Mouse (Mus musculus) myocyte (in vitro differentiated cells): ENCODE results near the gene Zfp398. TPM values are rescaled to one million over a fixed set of nuclear protein-coding genes. Genes with fewer than 3 reads are reported as not detected.

ENCODE experiments used
- H3K27me3 ChIP-seq: one replicate; pipeline ENCODE4 v1.6.1; 2011; ENCODE audit not compliant: control insufficient read depth, insufficient read depth, insufficient read length
- H3K36me3 ChIP-seq: one replicate; pipeline ENCODE4 v1.6.1; 2011; ENCODE audit not compliant: control insufficient read depth, insufficient read depth
- H3K4me2 ChIP-seq: one replicate; pipeline ENCODE4 v1.6.1; 2011; ENCODE audit warnings: low read depth, control low read depth
- H3K4me3 ChIP-seq: one replicate; pipeline ENCODE4 v1.5.1; 2011; ENCODE audit warnings: mild to moderate bottlenecking, control low read depth, moderate library complexity
- H3K79me2 ChIP-seq: one replicate; pipeline ENCODE4 v1.6.1; 2011; ENCODE audit not compliant: control insufficient read depth, insufficient read depth
- H3ac ChIP-seq: one replicate; pipeline ENCODE4 v1.6.1; 2011; ENCODE audit not compliant: control insufficient read depth, insufficient read length
- CEBPB ChIP-seq: IDR thresholded peaks from 2 replicates; pipeline ENCODE4 v1.6.1; 2011; ENCODE audit warnings: mild to moderate bottlenecking, moderate library complexity; ENCODE audit not compliant: poor library complexity, insufficient read depth, severe bottlenecking
- E2F4 ChIP-seq: IDR thresholded peaks from one replicate; pipeline ENCODE4 v1.6.1; 2011; ENCODE audit warnings: mild to moderate bottlenecking, control low read depth, moderate library complexity; ENCODE audit not compliant: insufficient read depth
- MAX ChIP-seq: IDR thresholded peaks from one replicate; pipeline ENCODE4 v1.6.1; 2011; ENCODE audit warnings: low read depth, mild to moderate bottlenecking, control low read depth
- MYOD1 ChIP-seq, 3 experiments: IDR thresholded peaks; one replicate each; pipeline ENCODE4 v1.6.1; 2011; ENCODE audit warnings: control low read depth in 2 of 3, low read depth in 2 of 3, mild to moderate bottlenecking in 2 of 3, moderate library complexity in 1 of 3; ENCODE audit not compliant: insufficient read length in 2 of 3, control insufficient read depth in 1 of 3
- MYOG ChIP-seq, 3 experiments: IDR thresholded peaks; one replicate each; pipeline ENCODE4 v1.6.1; 2011; ENCODE audit warnings: control low read depth in 2 of 3, low read depth in 2 of 3, mild to moderate bottlenecking in 2 of 3; ENCODE audit not compliant: insufficient read length in 2 of 3, control insufficient read depth in 1 of 3, insufficient read depth in 1 of 3
- POLR2A ChIP-seq: IDR thresholded peaks from one replicate; pipeline ENCODE4 v1.6.1; 2011; ENCODE audit warnings: low read depth, mild to moderate bottlenecking, control low read depth, moderate library complexity; ENCODE audit not compliant: insufficient read length
- POLR2AphosphoS2 ChIP-seq: IDR thresholded peaks from one replicate; pipeline ENCODE4 v1.6.1; 2011; ENCODE audit warnings: low read depth, control low read depth; ENCODE audit not compliant: insufficient read length
- REST ChIP-seq: IDR thresholded peaks from one replicate; pipeline ENCODE4 v1.6.1; 2011; ENCODE audit warnings: mild to moderate bottlenecking, control low read depth, moderate library complexity; ENCODE audit not compliant: insufficient read depth, insufficient read length
- SRF ChIP-seq: IDR thresholded peaks from one replicate; pipeline ENCODE4 v1.6.1; 2011; ENCODE audit warnings: low read depth; ENCODE audit not compliant: control insufficient read depth, insufficient read length
- TCF12 ChIP-seq: IDR thresholded peaks from one replicate; pipeline ENCODE4 v1.6.1; 2011; ENCODE audit warnings: mild to moderate bottlenecking, control low read depth; ENCODE audit not compliant: poor library complexity, insufficient read depth, severe bottlenecking
- TCF3 ChIP-seq: IDR thresholded peaks from one replicate; pipeline ENCODE4 v1.6.1; 2011; ENCODE audit warnings: low read depth, control low read depth; ENCODE audit not compliant: insufficient read length
- USF1 ChIP-seq: IDR thresholded peaks from one replicate; pipeline ENCODE4 v1.6.1; 2011; ENCODE audit warnings: low read depth, mild to moderate bottlenecking, control low read depth, moderate library complexity
- polyA plus RNA-seq: library from polyadenylated mRNA; unstranded; fragments of >200 nt; fragmentation: generic; extraction: Trizol; gene quantifications from one replicate; pipeline ENCODE4 v1.2.1, GENCODE M21; 2012; ENCODE audit warnings: missing spikeins

Gene Zfp398
- polyA plus RNA-seq, 1 experiment = 2.2 TPM

DNA sequence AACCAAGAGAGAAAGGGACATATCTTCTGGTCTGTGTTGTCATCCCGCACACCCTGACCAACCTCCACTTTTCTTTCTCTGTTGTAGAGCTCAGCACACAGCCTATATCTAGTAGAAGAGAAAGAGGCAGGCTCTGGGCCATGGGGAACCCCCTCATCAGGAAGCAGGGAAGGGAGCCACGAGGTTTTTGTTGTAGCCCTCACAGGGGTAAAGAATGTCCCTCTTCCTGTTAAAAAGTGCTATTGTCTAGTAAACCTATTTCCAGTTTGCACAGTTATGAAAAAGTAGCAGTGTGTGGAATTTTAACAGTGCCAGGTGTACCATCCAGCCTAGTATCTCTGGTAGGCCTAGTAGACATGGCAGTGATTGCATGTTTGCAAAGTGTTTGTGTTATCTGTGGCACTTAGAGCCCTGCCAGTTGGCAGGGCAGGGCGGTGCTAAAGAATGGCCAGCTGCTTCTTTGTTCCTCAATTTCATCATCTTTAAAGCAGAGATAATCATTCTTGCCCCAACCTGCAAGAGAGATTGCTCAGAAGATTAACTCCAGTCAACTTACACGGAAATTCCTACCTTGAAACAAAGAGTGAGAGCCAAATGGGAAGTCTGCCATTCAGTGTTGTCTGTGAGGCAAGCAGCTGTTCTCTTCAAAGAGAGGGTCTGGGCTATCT is 43.7 kb downstream of the Zfp398 start:
- Histone ChIP-seq H3K36me3 (peaks cover 29% of the 10 kb centered on the region), H3K4me3 (peak overlapping the region; percentile 73), H3ac (no peak overlapping the region), H3K27me3 (no peaks in the 10 kb centered on the region), H3K4me2 (peak overlapping the region; percentile 75), H3K79me2 (peaks cover 44% of the 10 kb centered on the region)
- TF ChIP-seq CEBPB (peak; percentile 40; the same call in 1 of the 2 replicates), MYOD1 (IDR thresholded peaks at IDR 0.05; ENCODE audit: control insufficient read depth in 1 of 3, insufficient read length in 2 of 3, low read depth in 2 of 3) (no peak), MYOG (IDR thresholded peaks at IDR 0.05; ENCODE audit: control insufficient read depth in 1 of 3, insufficient read depth in 1 of 3, insufficient read length in 2 of 3, low read depth in 2 of 3) (peak in 1 of 3 experiments; percentile 62), TCF12 (peak; percentile 14)

DNA sequence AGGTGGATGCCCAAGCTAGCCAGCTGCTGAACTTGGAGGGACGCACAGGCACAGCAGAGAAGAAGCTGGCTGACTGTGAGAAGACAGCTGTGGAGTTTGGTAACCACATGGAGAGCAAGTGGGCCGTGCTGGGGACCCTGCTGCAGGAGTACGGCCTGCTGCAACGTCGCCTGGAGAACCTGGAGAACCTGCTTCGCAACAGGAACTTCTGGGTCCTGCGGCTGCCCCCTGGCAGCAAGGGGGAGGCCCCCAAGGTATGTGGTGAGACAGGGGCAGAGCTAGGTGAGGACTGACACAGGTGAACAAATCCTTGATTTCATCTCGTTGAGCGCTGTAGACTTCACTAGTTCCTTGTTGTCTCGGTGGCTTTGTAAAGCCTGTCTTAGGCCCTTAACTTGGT is 44.7 kb downstream of the Zfp398 start:
- H3K4me2 ChIP-seq = peak overlapping the region; percentile 75

DNA sequence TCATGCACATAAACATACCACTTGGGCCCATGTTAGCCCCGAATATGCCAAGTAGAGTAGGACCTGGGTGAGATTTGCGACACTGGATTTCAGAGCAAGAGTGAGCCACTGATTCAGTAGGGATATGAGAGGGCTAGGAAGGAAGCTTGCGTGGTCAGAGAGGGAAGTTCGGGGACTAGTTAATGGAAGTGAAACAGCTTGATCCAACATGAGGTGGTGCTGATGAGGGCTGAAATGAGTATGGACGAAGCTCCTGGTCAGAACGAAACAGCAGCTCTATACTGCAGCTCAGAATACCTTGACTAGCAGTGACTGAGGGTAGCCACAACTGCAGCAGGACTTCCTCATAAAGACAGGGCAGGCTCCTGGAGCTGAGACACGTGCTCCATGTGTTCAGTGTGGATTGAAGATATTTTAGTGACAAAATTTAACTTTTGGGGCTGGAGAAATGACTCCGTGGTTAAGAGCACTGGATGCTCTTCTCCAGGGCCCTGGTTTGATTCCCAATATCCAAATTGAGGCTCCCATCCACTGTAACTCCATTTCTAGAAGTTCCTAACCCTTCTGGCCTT is 53.4 kb downstream of the Zfp398 start:
- Histone ChIP-seq H3K36me3 (peaks cover 55% of the 10 kb centered on the region), H3ac (no peak overlapping the region), H3K4me3 (no peak overlapping the region), H3K4me2 (no peak overlapping the region), H3K27me3 (no peaks in the 10 kb centered on the region), H3K79me2 (peaks cover 28% of the 10 kb centered on the region)
- no peak for TF ChIP-seq USF1

More for the DNA sequence above, 44.7 kb downstream of the Zfp398 start:
- H3K79me2 ChIP-seq = peaks cover 53% of the 10 kb centered on the region
- no peaks in the 10 kb centered on the region for H3K27me3 ChIP-seq
- H3ac ChIP-seq = no peak overlapping the region
- peaks cover 38% of the 10 kb centered on the region for H3K36me3 ChIP-seq
- H3K4me3 ChIP-seq = peak overlapping the region; percentile 73
- TF ChIP-seq MYOG (IDR thresholded peaks at IDR 0.05; ENCODE audit: control insufficient read depth in 1 of 3, insufficient read depth in 1 of 3, insufficient read length in 2 of 3, low read depth in 2 of 3) = peak in 1 of 3 experiments; percentile 44
- TF ChIP-seq USF1 = no peak

DNA sequence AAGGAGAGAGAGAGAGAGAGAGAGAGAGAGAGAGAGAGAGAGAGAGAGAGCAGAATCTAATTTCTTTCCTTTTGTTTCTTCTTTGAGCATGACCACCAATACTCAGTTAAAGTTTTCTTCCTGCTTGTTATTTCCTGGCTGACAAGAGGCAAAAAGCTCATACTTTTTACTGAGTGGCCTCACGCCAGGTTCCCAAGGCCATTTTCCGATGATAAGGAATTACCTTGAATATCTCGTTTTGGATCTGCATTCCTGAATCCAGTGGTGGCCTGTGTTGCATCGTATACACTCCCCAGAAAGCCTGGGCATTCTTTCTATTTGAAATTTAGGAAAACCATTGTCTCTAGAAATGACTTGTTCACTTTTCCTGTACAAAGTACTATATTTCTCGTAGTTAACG is 64.0 kb downstream of the Zfp398 start:
- peaks cover 61% of the 10 kb centered on the region for H3K36me3 ChIP-seq
- H3K4me2 ChIP-seq = no peak overlapping the region
- H3K79me2 ChIP-seq = no peaks in the 10 kb centered on the region
- H3K4me3 ChIP-seq = no peak overlapping the region
- H3K27me3 ChIP-seq = no peaks in the 10 kb centered on the region
- no peak overlapping the region for H3ac ChIP-seq
- TF ChIP-seq USF1 (no peak), E2F4 (no peak), CEBPB (no peak), REST (no peak), SRF (no peak), TCF3 (no peak), POLR2A (no peak), POLR2AphosphoS2 (no peak), MYOD1 (IDR thresholded peaks at IDR 0.05; ENCODE audit: control insufficient read depth in 1 of 3, insufficient read length in 2 of 3, low read depth in 2 of 3) (no peak), TCF12 (no peak), MYOG (IDR thresholded peaks at IDR 0.05; ENCODE audit: control insufficient read depth in 1 of 3, insufficient read depth in 1 of 3, insufficient read length in 2 of 3, low read depth in 2 of 3) (no peak), MAX (no peak)

DNA sequence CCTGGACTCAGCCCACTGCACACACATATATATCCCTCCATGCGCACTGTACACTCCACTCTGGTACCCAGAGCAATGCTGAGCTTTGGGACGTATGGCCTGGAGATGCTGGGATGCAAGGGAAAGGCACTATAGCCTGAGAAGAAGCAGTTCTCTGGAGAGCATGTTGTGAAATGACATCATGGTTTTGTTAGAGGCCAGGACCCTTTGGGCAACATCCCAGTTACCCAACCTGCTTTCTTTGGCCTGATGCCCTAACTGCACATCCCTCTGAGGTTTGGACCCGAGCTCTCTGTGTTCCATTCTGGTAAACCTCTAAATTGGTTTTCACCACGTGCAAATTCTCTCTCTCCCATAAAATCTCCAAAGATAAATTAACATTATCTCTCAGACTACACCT is 68.1 kb downstream of the Zfp398 start:
- H3K4me3 ChIP-seq = no peak overlapping the region
- H3K79me2 ChIP-seq = no peaks in the 10 kb centered on the region
- peaks cover 61% of the 10 kb centered on the region for H3K36me3 ChIP-seq
- no peaks in the 10 kb centered on the region for H3K27me3 ChIP-seq
- H3K4me2 ChIP-seq = no peak overlapping the region
- TF ChIP-seq TCF12 (no peak), POLR2AphosphoS2 (no peak), TCF3 (no peak), REST (no peak), MYOG (IDR thresholded peaks at IDR 0.05; ENCODE audit: control insufficient read depth in 1 of 3, insufficient read depth in 1 of 3, insufficient read length in 2 of 3, low read depth in 2 of 3) (no peak), MYOD1 (IDR thresholded peaks at IDR 0.05; ENCODE audit: control insufficient read depth in 1 of 3, insufficient read length in 2 of 3, low read depth in 2 of 3) (no peak), POLR2A (no peak), MAX (no peak), CEBPB (no peak), SRF (no peak), E2F4 (no peak), USF1 (no peak)
- H3ac ChIP-seq = no peak overlapping the region
